Mouse (Mus musculus) CD4-positive helper T cell, adult 2 months (primary cell): Measurements from ENCODE around the gene Cachd1.
A peak's percentile ranks its signal among the peaks of the same experiment; 100 is the strongest.

Experiments used
- DNase-seq: peaks from one replicate; pipeline ENCODE4 v3.0.0-alpha.2; 2012; ENCODE audit warnings: low read depth, missing footprints, low spot score

Gene Cachd1

GRCm38 (mm10) chr4:101062146-101062545, 285.7 kb downstream of the Cachd1 start:
- DNase-seq, result no peak

- no peak for DNase-seq
Observed at GRCm38 (mm10) chr4:101066401-101066800, 289.9 kb downstream of the Cachd1 start.

- DNase-seq, result peak; percentile 76
Observed at GRCm38 (mm10) chr4:101068786-101069153, 292.3 kb downstream of the Cachd1 start, which contains the start of gene Raver2. Gene Raver2, plus strand, starts transcription at chr4:101068983.

GRCm38 (mm10) chr4:101069154-101069971, 292.9 kb downstream of the Cachd1 start:
- peak; percentile 25 for DNase-seq

- DNase-seq, result no peak
Observed at GRCm38 (mm10) chr4:101071570-101071969, 295.1 kb downstream of the Cachd1 start.

- DNase-seq, result no peak
Observed at GRCm38 (mm10) chr4:101076425-101076824, 299.9 kb downstream of the Cachd1 start.
